Mouse (Mus musculus) cerebellum, adult 9-11 months (tissue): ENCODE results near the gene Gsn.
A peak's percentile ranks its signal among the peaks of the same experiment; 100 is the strongest.

Experiments used
- DNase-seq: peaks from one replicate; pipeline ENCODE4 v3.0.0; 2022

Gene Gsn

DNA sequence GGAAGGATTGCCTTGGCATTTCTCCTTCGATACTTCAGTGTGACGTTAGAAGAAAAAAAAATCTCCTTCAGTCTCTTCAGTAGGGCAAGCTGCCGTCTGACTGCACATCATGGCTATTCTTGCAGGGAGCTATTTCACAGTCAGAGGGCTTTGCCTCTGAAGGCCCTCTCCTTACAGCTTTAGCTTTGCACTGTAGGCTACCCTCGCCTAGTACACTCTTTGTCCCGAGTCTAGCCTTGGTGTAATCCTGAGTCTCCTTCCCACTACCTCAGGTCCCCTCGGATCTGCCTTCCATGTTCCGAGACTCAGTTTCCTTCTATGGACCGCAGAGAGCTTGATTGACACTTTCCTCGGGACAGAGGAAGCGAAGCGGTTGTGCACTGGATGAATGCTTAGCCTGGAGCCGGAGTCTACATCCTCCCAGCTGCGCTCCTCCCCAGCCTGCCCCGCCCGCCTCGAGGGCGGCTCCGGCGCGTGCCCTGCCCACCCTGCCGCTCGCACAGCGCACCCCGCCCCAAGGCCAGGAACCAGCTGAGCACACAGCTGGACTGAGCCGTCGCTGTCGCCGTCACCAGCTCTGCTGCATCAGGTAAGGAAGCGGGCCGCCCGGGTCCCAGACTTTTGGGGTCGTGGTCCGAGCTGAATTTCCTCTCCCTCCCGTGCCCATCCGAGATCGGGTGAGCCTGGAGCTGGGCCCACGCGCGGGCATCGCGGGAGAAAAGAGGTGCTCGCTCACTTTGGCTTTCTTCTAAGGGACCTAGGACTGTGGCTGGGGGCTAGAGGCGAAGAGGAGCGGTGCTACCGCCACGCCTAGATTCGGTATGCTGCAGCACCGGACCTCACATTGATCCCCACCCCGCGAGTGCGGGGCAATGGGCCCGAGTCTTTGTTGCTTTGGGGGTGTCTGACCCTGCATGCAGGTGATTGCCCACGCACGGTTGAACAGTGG is at the start of gene Gsn:
TSS of gene Gsn (plus strand) at position 496 of the 949 bp plus-strand sequence.
- peak; percentile 17 for DNase-seq

DNA sequence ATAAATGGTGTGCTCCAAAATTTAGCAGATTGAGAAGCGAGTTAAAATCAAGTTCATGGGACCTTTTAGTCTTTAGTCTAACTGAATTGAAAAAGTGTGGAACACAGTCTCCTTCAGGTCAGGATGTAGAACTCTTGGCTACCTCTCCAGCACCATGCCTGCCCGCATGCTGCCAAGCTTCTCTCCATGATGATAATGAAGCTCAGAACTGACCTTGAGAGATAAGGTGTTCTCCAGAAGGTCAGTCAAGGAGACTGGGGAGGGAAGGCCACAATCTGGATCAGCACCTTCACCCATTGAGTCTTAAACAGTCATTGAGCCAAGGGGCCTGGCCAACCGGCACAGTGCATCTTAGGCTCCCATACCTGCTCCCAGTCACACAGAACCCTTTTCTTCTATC is 49.4 kb upstream of the Gsn start:
- DNase-seq, result no peak

DNA sequence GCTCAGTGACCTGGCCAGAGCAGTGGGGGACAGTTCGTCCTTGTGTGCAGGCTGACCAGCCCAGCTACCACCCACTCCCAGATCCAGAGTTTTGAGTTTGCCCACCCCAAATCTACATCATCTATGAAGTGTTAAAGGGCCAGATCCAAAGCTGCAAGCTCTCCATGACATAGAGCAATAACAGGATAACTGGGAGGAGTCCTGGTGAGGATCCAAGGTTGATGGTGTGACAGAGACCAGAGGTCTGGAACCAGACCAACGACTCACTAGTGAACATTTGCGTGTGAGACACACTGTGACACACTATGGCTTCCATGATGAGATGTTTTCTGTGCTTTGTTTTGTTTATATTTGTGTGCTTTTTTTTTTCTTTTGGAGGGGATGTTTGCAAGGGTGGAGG is 48.1 kb upstream of the Gsn start:
- no peak for DNase-seq

DNA sequence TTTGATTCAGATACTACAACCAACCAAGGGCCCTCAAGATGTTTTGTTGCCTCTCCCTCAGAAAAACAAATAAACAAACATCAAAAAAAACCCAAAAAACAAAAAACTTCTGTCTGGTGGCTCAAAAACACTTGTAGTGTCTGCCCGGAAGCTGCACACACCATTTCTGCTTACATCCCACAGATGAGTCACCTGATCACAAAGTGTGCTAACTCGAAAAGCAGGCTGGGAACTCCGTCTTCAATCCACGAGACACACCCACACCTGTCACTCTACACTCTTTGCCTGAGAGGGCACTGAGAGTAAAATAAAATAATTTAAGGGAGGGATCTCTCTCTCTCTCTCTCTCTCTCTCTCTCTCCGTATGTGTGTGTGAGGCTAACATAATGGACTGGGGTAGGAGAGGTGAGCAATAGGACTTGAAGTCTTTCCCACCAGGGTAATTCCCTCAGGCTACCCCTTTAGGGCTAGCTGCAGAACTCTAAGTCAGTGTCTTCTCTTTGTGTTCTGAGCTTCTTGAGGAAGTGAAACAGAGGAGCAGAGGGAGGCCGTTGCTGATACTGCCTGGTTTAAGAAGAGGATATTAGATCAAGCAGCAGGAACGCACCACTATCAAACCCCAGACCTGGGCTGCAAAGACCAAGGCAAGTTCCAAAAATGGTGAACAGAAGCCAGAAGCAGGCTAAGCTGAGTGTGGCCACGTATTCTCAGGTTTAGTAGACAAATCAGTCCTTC is 47.1 kb upstream of the Gsn start:
- no peak for DNase-seq

DNA sequence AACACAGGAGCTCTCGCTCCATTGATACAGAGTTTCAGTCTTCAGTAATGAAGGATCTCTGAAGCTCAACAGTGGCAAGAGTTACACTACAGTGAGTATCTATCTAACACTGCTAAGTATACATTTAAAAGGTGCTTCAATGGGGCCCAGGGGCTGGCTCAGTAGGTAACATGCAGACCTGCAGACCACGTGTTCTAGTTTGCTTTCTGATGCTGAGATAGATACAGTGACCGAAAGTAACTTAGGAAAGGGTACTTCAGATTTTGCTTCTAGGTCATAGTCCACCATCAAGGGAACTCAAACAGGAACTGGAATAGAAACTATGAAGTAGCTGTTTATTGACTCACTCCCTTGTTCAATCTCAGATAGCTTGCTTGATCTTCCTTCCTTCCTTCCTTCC is 44.5 kb upstream of the Gsn start:
- DNase-seq, result no peak

GRCm38 (mm10) chr2:35213345-35213910 is 42.8 kb upstream of the Gsn start:
- no peak for DNase-seq

DNA sequence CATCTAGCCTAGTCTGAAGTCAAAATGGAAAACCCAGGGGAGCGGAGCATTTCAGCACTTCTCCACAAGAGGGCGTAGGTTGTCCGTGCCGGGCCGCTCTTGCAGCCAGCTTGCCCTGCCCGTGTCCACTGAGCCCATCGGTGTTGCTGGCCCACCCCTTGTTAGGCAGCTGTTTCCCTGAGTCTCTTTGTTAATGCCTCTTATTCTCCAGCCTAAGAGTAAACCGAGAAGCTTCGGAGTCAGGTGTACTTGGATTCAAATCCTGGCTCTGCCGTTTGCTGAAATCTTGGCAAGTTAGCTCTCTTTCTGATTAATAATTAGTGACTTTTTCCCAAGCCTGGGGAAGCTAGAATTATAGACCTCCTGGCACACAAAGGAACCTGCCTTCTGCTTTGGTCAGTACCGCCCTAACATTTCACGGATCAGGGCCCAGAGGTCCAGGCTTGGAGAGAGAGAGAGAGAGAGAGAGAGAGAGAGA is 41.3 kb upstream of the Gsn start:
- DNase-seq, result peak; percentile 71

DNA sequence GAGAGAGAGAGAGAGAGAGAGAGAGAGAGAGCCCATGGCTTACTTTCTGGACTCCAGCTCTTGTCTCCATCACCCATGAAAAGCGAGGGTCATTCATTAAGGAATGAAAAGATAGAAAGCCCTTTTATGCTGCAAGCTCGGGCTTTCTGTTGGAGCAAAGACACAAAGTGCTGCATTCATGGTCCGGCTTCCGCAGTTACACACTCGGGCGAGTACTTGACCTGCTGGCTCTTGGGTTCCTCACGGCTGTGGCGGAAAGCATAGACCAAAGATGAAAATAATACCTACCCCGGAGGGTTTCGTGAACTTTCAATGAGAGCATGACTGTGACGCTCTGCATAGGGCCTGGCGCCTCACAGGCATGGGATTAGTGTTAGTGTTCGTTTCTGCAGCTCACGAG is 40.8 kb upstream of the Gsn start:
- no peak for DNase-seq

DNA sequence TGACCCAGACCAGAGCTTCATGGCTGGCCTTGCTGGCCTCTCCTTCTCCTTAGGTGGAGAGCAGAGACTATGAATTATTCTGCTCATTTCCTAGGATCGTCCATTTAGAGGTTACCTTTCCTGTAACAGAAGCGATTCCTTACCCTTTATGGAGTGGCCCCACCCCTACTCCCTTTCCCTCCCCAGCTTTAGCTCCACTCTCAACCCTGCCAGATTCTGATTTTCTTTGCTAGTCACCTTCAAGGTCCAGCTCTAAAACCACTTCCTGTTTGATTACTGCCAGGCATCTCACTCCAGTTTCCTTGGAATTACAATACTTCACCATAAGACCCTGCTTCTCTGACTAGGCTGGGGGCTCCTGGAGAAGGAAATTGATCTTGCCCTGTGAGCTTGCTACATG is 39.5 kb upstream of the Gsn start:
- DNase-seq, result no peak

GRCm38 (mm10) chr2:35218736-35219135 is 37.4 kb upstream of the Gsn start:
- no peak for DNase-seq

GRCm38 (mm10) chr2:35222822-35223391 is 33.3 kb upstream of the Gsn start:
- DNase-seq, result no peak

- no peak for DNase-seq
Observed at GRCm38 (mm10) chr2:35224285-35224684, 31.9 kb upstream of the Gsn start.

GRCm38 (mm10) chr2:35228145-35228544 is 28.0 kb upstream of the Gsn start:
- DNase-seq, result no peak

- DNase-seq, result no peak
Observed at GRCm38 (mm10) chr2:35230215-35230614, 26.0 kb upstream of the Gsn start.

- DNase-seq, result no peak
Observed at GRCm38 (mm10) chr2:35231871-35232270, 24.3 kb upstream of the Gsn start.

GRCm38 (mm10) chr2:35232595-35233445 is 23.4 kb upstream of the Gsn start:
- DNase-seq, result no peak

GRCm38 (mm10) chr2:35233898-35234297 is 22.3 kb upstream of the Gsn start:
- DNase-seq, result no peak

DNA sequence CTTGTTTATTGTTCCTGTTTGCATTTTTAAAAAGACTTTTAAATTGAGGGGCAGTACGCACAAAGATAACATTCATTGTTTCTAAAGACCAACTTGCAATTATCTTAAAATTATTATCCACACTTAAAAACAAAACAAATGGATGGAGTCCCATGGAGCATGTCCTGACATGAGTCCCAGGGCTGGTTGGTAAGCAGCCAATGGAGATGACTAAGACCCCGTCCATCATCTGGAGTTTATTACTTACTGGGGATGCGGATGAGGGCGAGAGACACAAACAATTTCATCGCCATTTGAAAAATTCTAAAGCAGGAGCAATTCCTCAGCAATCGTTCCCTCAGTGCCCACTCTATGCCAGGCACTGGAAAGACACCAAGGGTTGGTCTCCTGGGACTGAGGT is 21.2 kb upstream of the Gsn start:
- no peak for DNase-seq

DNA sequence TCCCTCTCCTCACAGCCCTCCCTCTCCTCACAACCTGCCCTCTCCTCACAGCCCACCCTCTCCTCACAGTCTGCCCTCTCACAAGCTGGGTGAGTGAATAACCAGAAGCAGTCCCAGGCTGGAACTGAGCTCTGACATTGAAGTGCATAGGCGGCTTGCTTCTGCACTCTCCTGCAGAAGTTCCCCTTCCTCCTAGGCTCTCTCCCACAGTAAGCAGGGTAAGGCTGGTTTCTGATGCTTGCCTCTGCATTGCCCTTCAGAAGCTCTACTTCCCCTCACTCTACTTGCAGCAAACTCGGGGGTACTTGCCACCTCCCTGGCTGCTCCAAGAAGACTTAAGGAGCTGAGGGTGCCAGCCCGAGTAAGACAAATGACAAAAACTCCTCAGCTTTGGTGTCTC is 11.9 kb upstream of the Gsn start:
- no peak for DNase-seq

GRCm38 (mm10) chr2:35247763-35248162 is 8.4 kb upstream of the Gsn start:
- DNase-seq, result no peak

- no peak for DNase-seq
Observed at GRCm38 (mm10) chr2:35252733-35253132, 3.4 kb upstream of the Gsn start.

- DNase-seq, result no peak
Observed at GRCm38 (mm10) chr2:35253751-35254150, 2.4 kb upstream of the Gsn start.
